Mouse (Mus musculus): ENCODE results near the gene Krtap4-6. TPM values are rescaled to one million over a fixed set of nuclear protein-coding genes. Genes with fewer than 3 reads are reported as not detected.

The Krtap4-6 gene
- total RNA-seq, 2 experiments from 2014 or later = not detected

DNA sequence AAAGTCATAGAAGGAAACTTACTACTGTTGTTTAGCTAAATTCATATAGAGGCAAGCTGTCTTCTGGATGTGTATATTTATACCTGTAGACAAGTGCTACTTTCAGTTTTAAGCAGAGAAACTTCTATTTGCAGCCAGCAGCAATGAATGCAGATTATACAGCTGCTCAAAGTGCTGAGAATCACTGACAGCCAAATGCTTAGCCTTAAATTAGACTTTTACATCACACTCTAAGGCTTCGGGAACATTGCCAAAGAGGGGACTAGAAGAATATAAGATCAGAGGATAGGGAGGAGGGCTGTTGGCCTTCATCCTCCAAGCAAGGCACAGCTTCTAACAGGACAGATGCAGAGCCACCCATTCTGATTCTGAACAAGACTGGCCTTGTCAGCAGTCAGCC, 28.7 kb downstream of the Krtap4-6 start:
- no peak for TF ChIP-seq CTCF (IDR thresholded peaks at IDR 0.05)
- intact Hi-C loops (cut with DNase I) = no loop called here
- H3K27ac ChIP-seq = no peak overlapping the region
- DNase-seq (ENCODE audit: extremely low spot score in 1 of 2, low spot score in 2 of 2) = no peak
- no peak overlapping the region for H3K4me3 ChIP-seq

DNA sequence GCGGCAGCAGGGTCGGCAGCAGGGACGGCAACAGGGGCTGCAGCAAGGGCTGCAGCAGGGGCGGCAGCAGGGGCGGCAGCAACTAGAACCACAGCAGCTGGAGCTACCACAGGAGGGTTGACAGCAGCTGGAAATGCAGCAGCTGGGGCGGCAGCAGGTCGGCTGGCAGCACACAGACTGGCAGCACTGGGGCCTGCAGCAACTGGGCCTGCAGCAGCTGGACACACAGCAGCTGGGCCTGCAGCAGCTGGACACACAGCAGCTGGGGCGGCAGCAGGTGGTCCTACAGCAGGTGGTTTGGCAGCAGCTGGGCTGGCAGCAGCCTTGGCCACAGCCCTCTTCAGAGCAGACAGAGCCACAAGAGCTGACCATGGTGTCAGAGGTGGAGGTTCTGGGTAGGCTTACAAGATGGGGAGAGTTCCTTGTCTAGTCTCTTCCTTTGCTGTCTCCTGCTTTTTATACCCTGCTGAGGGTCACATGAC, 31.1 kb downstream of the Krtap4-6 start, which contains the start of gene Krtap4-2:
Gene Krtap4-2 (minus strand): TSS at position 432 of the 482 bp plus-strand sequence.
- intact Hi-C loops (cut with DNase I) = loop anchor here (5.0 kb wide), 2 partner anchors 77 to 167 kb away; partner anchors contain the start of genes Gm11939 and Krtap3-2
- TF ChIP-seq CTCF (IDR thresholded peaks at IDR 0.05) = no peak

DNA sequence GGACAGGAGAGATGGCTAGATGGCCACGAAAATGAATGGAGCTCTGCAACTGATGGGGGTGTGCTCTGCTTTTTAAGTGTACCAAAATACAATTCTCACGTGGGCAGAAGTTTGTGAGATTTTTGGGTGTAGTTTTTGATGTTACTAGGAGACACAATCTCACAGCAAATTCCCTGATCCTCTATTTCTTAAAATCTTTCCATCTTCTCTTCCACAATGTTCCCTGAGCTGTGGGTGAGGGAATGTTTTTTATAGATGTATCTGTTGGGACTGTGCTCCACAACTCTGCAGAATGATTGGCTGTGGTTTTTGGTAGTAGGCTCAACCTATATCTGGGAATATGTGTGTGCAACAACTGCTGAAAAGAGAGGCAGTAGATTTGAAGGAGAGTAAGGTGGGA, 32.5 kb downstream of the Krtap4-6 start:
- intact Hi-C loops (cut with DNase I) = loop anchor here (5.0 kb wide), 2 partner anchors 76 to 166 kb away; partner anchors contain the start of genes Gm11939 and Krtap3-2
- Histone ChIP-seq H3K4me3 (no peak overlapping the region), H3K27ac (no peak overlapping the region)
- DNase-seq (ENCODE audit: extremely low spot score in 1 of 2, low spot score in 2 of 2) = no peak
- TF ChIP-seq CTCF (IDR thresholded peaks at IDR 0.05) = no peak

More for the DNA sequence above, 31.1 kb downstream of the Krtap4-6 start, which contains the start of gene Krtap4-2:
- Histone ChIP-seq H3K27ac (no peak within 1 kb of the TSS), H3K4me3 (no peak within 1 kb of the TSS)
- no peak for DNase-seq (ENCODE audit: extremely low spot score in 1 of 2, low spot score in 2 of 2)

DNA sequence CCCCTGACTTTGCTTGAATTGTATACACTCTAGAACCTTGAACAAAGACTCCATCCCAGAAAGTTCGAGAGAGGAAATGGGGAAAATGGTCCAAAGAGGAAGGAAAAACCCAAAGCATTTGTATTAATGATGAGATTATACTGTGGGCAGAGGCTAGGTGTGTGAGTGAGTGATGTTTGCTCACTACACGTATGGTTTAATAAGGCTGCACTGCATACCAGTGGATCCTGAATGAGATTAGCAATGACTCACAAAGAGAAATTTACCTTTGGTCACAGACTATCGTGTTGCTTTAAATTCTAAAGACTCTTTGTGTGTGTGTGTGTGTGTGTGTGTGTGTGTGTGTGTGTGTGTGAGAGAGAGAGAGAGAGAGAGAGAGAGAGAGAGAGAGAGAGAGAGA, 34.9 kb downstream of the Krtap4-6 start:
- Histone ChIP-seq H3K4me3 (no peak overlapping the region), H3K27ac (no peak overlapping the region)
- no peak for TF ChIP-seq CTCF (IDR thresholded peaks at IDR 0.05)
- DNase-seq (ENCODE audit: extremely low spot score in 1 of 2, low spot score in 2 of 2) = no peak
- intact Hi-C loops (cut with DNase I) = loop anchor here (5.0 kb wide), 2 partner anchors 74 to 164 kb away; partner anchors contain the start of genes Gm11939 and Krtap3-2

DNA sequence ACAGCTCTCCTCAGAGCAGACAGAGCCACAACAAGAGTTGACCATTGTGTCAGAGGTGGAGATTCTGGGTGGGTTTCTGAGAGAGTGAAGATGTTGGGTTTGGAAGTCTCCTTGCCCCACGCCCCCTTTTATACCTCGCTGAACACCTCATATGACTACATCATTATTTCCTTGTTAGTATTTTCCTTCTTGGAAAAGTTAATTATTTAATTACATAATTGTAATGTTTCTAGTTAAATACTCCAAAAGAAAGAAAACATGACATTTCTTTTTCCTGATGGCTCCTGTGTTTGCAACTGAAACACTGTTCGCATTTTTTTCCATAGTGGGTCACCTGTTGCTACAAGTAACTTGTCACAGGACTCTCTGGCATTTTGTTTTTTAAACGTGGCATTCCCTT, 37.6 kb downstream of the Krtap4-6 start, which contains the start of gene Krtap4-1:
Gene Krtap4-1 (minus strand): TSS at position 101 of the 400 bp plus-strand sequence.
- Histone ChIP-seq H3K27ac (no peak within 1 kb of the TSS), H3K4me3 (no peak within 1 kb of the TSS)
- intact Hi-C loops (cut with DNase I) = no loop called here
- DNase-seq (ENCODE audit: extremely low spot score in 1 of 2, low spot score in 2 of 2) = no peak
- no peak for TF ChIP-seq CTCF (IDR thresholded peaks at IDR 0.05)

DNA sequence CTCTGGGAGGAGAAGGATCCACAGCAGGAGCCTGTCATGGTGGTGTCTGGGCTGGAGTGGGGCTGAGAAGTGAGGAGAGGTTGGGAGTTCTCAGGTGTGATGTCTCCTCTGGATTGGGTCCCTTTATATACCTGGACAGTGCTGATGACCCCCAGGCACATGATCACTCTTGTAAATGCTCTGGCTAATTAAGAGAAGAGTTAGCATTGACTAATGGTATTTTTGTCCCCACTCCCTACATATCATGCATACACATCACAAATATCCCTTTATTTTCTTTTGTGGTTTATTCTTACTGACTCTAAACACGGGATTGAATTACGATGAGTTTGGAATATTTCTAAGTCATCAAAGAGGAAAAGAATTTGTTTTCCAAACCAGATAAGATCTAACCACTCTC, 45.4 kb downstream of the Krtap4-6 start, which contains the start of gene Gm11562:
Gene Gm11562 (minus strand): TSS at position 101 of the 400 bp plus-strand sequence.
- DNase-seq (ENCODE audit: extremely low spot score in 1 of 2, low spot score in 2 of 2) = no peak
- intact Hi-C loops (cut with DNase I) = no loop called here
- no peak for TF ChIP-seq CTCF (IDR thresholded peaks at IDR 0.05)
- Histone ChIP-seq H3K4me3 (no peak within 1 kb of the TSS), H3K27ac (no peak within 1 kb of the TSS)

Other genes starting within 250 kb of the Krtap4-6 start
- gene Krt12, start 243.7 kb downstream of the Krtap4-6 start, total RNA-seq (2021) = 10 to 100 TPM in 1 of 2 experiments, 1 to 10 TPM in 1; 8.7 to 11.6 TPM
- gene Krt20, start 227.8 kb downstream of the Krtap4-6 start, total RNA-seq (2021) = not detected
- gene Krt23, start 172.8 kb downstream of the Krtap4-6 start, total RNA-seq (2021) = not detected
- not detected for gene Krt39, start 144.6 kb downstream of the Krtap4-6 start, total RNA-seq (2021)
- not detected for gene Krt40, start 122.8 kb downstream of the Krtap4-6 start, total RNA-seq (2021)
- not detected for gene Krtap3-3, start 115.1 kb downstream of the Krtap4-6 start, total RNA-seq (2021)
- gene Krtap3-2, start 109.1 kb downstream of the Krtap4-6 start, total RNA-seq (2021) = not detected
- not detected for gene Gm11939, start 106.5 kb downstream of the Krtap4-6 start, total RNA-seq (2021)
- gene Krtap3-1, start 99.3 kb downstream of the Krtap4-6 start, total RNA-seq (2021) = not detected
- gene Krtap1-5, start 84.9 kb downstream of the Krtap4-6 start, total RNA-seq (2021) = not detected
- gene Krtap1-4, start 82.3 kb downstream of the Krtap4-6 start, total RNA-seq (2021) = not detected
- gene Krtap1-3, start 74.6 kb downstream of the Krtap4-6 start, total RNA-seq (2021) = not detected
- not detected for gene Krtap9-3, start 67.9 kb downstream of the Krtap4-6 start, total RNA-seq (2021)
- not detected for gene Gm11938, start 62.7 kb downstream of the Krtap4-6 start, total RNA-seq (2021)
- not detected for gene Gm11937, start 55.8 kb downstream of the Krtap4-6 start, total RNA-seq (2021)
- not detected for gene Krtap2-4, start 51.1 kb downstream of the Krtap4-6 start, total RNA-seq (2021)
- gene Gm11562, start 45.5 kb downstream of the Krtap4-6 start, total RNA-seq (2021) = not detected
- gene Krtap4-1, start 37.7 kb downstream of the Krtap4-6 start, total RNA-seq (2021) = not detected
- not detected for gene Krtap4-2, start 30.9 kb downstream of the Krtap4-6 start, total RNA-seq (2021)
- gene Krtap4-7, start 21.9 kb downstream of the Krtap4-6 start, total RNA-seq (2021) = not detected
- not detected for gene Gm11555, start 15.7 kb downstream of the Krtap4-6 start, total RNA-seq (2021)
- gene Gm11563, start 7.0 kb downstream of the Krtap4-6 start, total RNA-seq (2021) = not detected
- gene Gm14190, start 24.8 kb upstream of the Krtap4-6 start, total RNA-seq (2021) = not detected
- gene Gm14180, start 68.3 kb upstream of the Krtap4-6 start, total RNA-seq (2021) = not detected
- gene Gm11595, start 107.0 kb upstream of the Krtap4-6 start, total RNA-seq (2021) = not detected
- not detected for gene Krtap4-8, start 114.7 kb upstream of the Krtap4-6 start, total RNA-seq (2021)
- not detected for gene Krtap4-9, start 119.2 kb upstream of the Krtap4-6 start, total RNA-seq (2021)
- gene Gm11596, start 127.5 kb upstream of the Krtap4-6 start, total RNA-seq (2021) = not detected
- gene Gm11569, start 133.0 kb upstream of the Krtap4-6 start, total RNA-seq (2021) = not detected
- gene Gm11554, start 138.5 kb upstream of the Krtap4-6 start, total RNA-seq (2021) = not detected
- not detected for gene Krtap4-13, start 143.9 kb upstream of the Krtap4-6 start, total RNA-seq (2021)
- gene Gm11564, start 149.7 kb upstream of the Krtap4-6 start, total RNA-seq (2021) = not detected
- not detected for gene 2300003K06Rik, start 172.1 kb upstream of the Krtap4-6 start, total RNA-seq (2021)
- not detected for gene Krtap4-16, start 185.6 kb upstream of the Krtap4-6 start, total RNA-seq (2021)
- not detected for gene Gm11568, start 192.0 kb upstream of the Krtap4-6 start, total RNA-seq (2021)
- not detected for gene Gm11559, start 198.5 kb upstream of the Krtap4-6 start, total RNA-seq (2021)
- gene Krtap9-1, start 207.4 kb upstream of the Krtap4-6 start, total RNA-seq (2021) = not detected
- not detected for gene Gm11567, start 213.2 kb upstream of the Krtap4-6 start, total RNA-seq (2021)
- gene Krtap31-1, start 242.0 kb upstream of the Krtap4-6 start, total RNA-seq (2021) = not detected
- gene Gm11565, start 248.8 kb upstream of the Krtap4-6 start, total RNA-seq (2021) = not detected